Mouse (Mus musculus): ENCODE results near the gene Catsperb. TPM values are rescaled to one million over a fixed set of nuclear protein-coding genes. Genes with fewer than 3 reads are reported as not detected.
A peak's percentile ranks its signal among the peaks of the same experiment; 100 is the strongest.
"Not testable (repeated sequence)": the region's sequence is repeated elsewhere in the genome, so short reads cannot be mapped to it uniquely, and the experiment has no call there.

Gene Catsperb
- not detected for total RNA-seq (2021)
- long read RNA-seq, partial matches to known transcripts = 0 of 1 reads
- long read RNA-seq, other reads (novel, unspliced or antisense) = 1 of 1 reads

DNA sequence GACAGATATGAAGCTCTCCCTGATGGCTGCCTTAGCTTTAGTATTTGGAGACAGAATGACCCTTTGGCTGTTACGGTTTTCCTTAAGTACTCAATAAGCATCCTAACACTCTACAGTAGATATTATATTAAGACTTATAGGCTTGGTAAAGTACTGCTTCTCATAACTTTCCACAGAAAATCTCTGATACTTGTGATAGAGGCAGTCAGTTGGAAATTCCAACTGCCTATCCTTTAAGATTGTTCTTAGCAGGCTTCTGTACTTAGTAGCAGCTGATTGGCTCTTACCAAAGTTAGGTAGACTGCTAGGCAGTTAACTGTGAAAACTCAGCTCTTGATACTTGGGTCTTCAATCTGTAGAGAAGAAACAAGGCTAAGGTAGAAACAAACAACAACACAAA lies at the start of gene Catsperb:
Gene Catsperb, plus strand, starts transcription at position 301 of the 400 bp plus-strand sequence.
- DNase-seq (ENCODE audit: low spot score in 2 of 2) = not testable (repeated sequence)

DNA sequence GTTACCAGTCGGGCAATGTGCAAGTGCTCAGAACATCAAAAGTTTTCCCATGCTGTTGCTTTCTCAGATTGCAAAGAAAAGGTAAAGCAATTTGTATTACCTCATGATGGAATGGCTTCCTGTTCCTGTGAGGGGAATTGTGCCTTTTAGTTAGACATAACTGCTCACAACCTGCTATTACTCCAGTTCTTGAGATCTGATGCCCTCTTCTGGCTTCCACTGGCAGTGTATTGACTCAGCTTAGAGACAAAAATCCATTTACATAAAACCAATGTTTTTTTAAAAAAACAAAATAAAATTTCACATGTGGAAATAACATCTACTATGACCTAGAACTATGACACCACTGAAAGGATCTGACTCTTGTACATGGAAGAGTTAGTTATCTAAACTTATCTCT lies 43.0 kb upstream of the Catsperb start:
- DNase-seq (ENCODE audit: low spot score in 2 of 2) = peak in 1 of 2 experiments; percentile 6

DNA sequence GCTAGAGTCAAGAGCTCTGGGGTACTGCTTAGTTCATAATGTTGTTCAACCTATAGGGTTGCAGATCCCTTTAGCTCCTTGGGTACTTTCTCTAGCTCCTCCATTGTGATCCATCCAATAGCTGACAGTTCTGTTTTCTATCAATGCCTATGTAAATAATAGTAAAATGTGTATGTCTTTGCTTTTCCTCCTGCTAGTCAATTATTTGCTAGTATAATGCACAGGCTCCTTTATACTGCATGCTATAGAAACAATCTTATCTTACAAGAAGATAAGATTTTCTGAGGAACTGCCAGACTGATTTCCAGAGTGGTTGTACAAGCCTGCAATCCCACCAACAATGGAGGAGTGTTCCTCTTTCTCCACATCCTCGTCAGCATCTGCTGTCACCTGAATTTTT lies 23.0 kb upstream of the Catsperb start:
- not testable (repeated sequence) for DNase-seq (ENCODE audit: low spot score in 2 of 2)

DNA sequence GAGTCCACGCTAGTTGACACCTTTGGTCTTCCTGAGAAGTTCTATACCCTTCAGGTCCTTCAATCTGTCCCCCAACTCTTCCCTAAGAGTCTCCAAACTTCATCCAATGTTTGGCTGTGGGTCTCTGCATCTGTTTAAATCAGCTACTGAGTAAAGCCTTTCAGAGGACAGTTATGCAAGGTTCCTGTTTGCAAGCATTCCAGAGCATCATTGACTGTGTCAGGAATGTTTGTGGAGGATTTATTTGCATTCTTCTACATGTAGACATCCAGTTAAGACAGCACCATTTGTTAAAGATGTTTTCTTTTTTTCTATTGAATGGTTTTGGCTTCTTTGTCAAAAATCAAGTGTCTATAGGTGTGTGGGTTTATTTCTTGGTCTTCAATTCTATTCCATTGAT lies 21.7 kb downstream of the Catsperb start:
- DNase-seq (ENCODE audit: low spot score in 2 of 2) = no peak

DNA sequence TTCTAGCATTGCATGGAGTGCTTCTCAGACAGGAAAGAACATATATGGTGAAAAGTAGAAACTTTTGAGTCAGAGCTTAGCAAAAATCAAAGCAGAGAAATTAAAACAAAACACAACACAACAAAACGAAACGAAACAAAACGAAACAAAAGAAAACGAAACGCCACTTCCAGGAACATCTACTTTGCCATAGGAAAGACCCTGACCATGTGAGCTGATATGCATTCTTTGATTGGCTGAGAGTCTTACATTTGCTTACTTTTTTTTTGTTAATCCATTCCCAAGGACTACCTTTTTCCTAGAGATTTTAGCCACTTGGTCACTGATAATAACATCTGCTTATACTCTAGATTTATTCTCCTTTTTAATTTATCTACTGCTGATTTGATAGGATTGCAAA lies 57.6 kb downstream of the Catsperb start:
- no peak for DNase-seq (ENCODE audit: low spot score in 2 of 2)

DNA sequence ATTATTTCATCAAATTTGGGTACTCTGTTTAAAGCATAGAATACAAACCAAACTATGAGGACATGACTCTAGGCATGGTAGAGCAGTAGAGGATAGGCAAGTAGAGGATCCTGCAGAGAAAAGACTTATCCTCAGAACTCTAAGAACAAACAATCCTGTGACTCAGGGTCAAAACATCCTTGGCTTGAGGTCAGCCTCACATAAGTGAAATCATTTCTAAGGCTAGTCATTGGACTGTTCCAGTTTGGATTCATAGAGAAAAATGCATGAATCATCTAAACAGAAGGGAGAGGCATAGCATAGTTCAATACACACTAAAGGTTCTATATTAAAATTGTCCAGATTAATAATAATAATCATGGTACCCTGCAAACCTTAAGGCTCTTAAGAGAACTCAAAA lies 79.1 kb downstream of the Catsperb start:
- DNase-seq (ENCODE audit: low spot score in 2 of 2) = no peak

DNA sequence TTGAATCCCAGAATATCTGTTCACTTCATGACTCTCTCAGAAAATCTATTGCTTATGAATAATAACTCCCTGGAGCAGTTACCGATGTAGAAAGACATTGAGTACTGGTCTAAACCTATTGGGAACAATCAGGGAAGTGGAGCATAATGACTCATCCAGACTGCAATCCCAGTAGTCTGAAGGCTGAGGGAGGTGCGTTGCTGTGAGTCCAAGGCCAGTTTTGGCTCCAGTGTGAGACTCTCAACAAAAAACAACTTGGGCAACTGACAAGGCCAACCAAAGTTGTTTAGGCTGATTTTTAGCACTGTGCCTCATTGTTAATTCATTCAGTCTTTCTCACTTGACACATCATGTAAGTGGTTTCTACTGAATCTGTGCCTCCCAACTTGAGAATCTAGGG lies 106.9 kb downstream of the Catsperb start:
- DNase-seq (ENCODE audit: low spot score in 2 of 2) = not testable (repeated sequence)

DNA sequence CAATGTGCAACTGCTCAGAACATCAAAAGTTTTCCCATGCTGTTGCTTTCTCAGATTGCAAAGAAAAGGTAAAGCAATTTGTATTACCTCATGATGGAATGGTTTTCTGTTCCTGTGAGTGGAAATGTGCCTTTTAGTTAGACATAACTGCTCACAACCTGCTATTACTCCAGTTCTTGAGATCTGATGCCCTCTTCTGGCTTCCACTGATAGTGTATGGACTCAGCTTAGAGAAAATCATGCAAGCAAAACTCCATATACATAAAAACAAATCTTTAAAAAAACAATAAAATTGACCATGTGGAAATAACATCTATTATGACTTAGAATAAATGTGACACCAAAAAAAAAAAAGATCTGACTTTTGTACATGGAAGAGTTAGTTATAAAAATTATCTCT lies 202.2 kb downstream of the Catsperb start:
- DNase-seq (ENCODE audit: low spot score in 2 of 2) = peak in 1 of 2 experiments; percentile 4

DNA sequence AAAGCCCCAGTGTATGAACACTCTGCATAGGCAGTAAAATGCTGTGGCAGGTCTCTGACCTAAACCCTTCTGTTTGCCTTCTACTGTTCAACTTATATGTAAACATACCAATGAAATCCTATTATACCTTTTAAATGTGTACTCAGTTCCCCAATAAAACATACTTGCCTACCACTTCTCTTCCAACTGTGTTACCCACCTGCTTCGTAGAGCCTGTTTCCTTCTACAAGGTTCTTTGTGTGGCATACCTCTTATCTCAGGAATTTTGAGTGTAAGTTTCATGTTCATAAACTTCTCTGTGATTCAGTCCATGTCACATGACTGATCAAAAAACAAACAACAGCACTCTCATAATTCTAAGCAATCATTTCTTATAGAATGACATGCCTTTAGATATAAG lies 228.7 kb downstream of the Catsperb start:
- DNase-seq (ENCODE audit: low spot score in 2 of 2) = no peak

DNA sequence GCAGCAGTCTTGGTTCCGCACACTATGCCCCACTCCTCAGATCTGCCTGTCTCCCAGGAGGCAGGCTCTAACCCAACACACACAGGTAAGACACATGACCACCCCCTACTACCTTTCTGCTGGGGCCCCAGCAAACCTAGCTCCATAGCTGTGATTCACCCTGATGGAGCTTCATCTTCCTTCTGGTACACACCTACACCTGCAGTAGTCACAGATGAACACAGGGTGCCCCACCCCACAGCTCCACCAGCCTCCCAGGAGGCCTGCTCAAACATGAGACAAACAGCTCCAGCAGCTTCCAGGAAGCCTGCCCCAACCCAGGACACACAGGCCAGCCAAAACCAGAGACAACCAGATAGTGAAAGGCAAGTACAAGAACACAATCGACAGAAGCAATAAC lies 263.0 kb downstream of the Catsperb start:
- DNase-seq (ENCODE audit: low spot score in 2 of 2) = no peak

Small RNAs within 50 kb of the gene (microRNA-seq; reads per million reads assigned to microRNA genes)
- gene Gm24542 = 0 reads per million in 2 experiments

Measured in layer of hippocampus, adult 18-20 months (tissue).